Mouse (Mus musculus): Measurements from ENCODE around the gene Zmiz1. TPM values are rescaled to one million over a fixed set of nuclear protein-coding genes. Genes with fewer than 3 reads are reported as not detected.
A peak's percentile ranks its signal among the peaks of the same experiment; 100 is the strongest.

The Zmiz1 gene
- total and polyA plus RNA-seq, 3 experiments = 3.7 to 45.8 (median 11.1) TPM

GRCm38 (mm10) chr14:25459998-25460800 is 1.2 kb downstream of the Zmiz1 start (continued):
- TF ChIP-seq SIN3A (IDR thresholded peaks at IDR 0.05; ENCODE audit: low read length) (peak; percentile 65; the same call in 1 of the 2 replicates), CHD1 (IDR thresholded peaks at IDR 0.05; ENCODE audit: low read depth, low read length) (no peak; the same call in 1 of the 2 replicates), ETS1 (conservative IDR thresholded peaks at IDR 0.05; ENCODE audit: low read depth, low read length) (peak; percentile 54; the same call in 1 of the 2 replicates), ZNF384 (IDR thresholded peaks at IDR 0.05; ENCODE audit: low read depth, low read length) (no peak), EP300 (IDR thresholded peaks at IDR 0.05; ENCODE audit: low read length) (no peak), NELFE (IDR thresholded peaks at IDR 0.05; ENCODE audit: low read depth, low read length) (peak; percentile 33; the same call in 1 of the 2 replicates), MXI1 (IDR thresholded peaks at IDR 0.05; ENCODE audit: low read depth, low read length) (peak; percentile 78; the same call in 1 of the 2 replicates)

GRCm38 (mm10) chr14:25460801-25461675 is 2.1 kb downstream of the Zmiz1 start:
- Histone ChIP-seq H3K4me2 (ENCODE audit: insufficient read depth, low read depth, poor library complexity, severe bottlenecking) (peak overlapping the region; percentile 63), H3K9me3 (replicated peaks; ENCODE audit: low read length) (no peaks in the 10 kb centered on the region), H3K9ac (ENCODE audit: insufficient read depth, low read depth) (peak overlapping the region; percentile 84), H3K36me3 (replicated peaks in 1 of 2; ENCODE audit: control insufficient read depth in 1 of 2, insufficient read depth in 1 of 2, low read length in 1 of 2) (peaks cover 0 to 5% of the 10 kb centered on the region in 2 experiments), H3K27ac (ENCODE audit: insufficient read depth, low read depth) (peak overlapping the region; percentile 84; the same call in 1 of the 2 replicates), H3K4me3 (replicated peaks in 1 of 3; ENCODE audit: low read depth in 2 of 3, low read length in 2 of 3, poor library complexity in 1 of 3) (peak overlapping the region; percentile 74 to 97 (median 82)), H3K79me2 (replicated peaks; ENCODE audit: control insufficient read depth, extremely low read depth, insufficient read depth, poor library complexity, severe bottlenecking) (peaks cover 56% of the 10 kb centered on the region), H3K4me1 (ENCODE audit: control insufficient read depth in 1 of 2, insufficient read depth in 2 of 2) (peaks cover 16 to 59% of the 10 kb centered on the region in 2 experiments), H3K27me3 (replicated peaks) (peaks cover 11% of the 10 kb centered on the region)
- TF ChIP-seq POLR2A (IDR thresholded peaks at IDR 0.05; ENCODE audit: low read depth, low read length) (no peak), MAFK (IDR thresholded peaks at IDR 0.05; ENCODE audit: insufficient replicate concordance, low read length) (no peak), ZC3H11A (IDR thresholded peaks at IDR 0.05; ENCODE audit: low read depth, low read length) (no peak), SIN3A (IDR thresholded peaks at IDR 0.05; ENCODE audit: low read length) (no peak)
- dilution Hi-C loops (cut with MboI; ENCODE audit: extremely low pct_ligation_motif_present, extremely low pct_unique_long_range_greater_than_20kb, low sequenced_read_pairs) (no loop called here), in situ Hi-C loops (cut with MboI; ENCODE audit: low pct_ligation_motif_present, low pct_unique_long_range_greater_than_20kb, low sequenced_read_pairs) (loop anchor here (10.0 to 25.0 kb wide), 2 partner anchors 104 to 974 kb away; partner anchors contain the start of genes Polr3a and Rps24)
- DNase-seq (ENCODE audit: extremely low read depth) = no peak

- Histone ChIP-seq H3K9ac (ENCODE audit: insufficient read depth, low read depth) (no peak overlapping the region; the same call in 1 of the 2 replicates), H3K36me3 (replicated peaks in 1 of 2; ENCODE audit: control insufficient read depth in 1 of 2, insufficient read depth in 1 of 2, low read length in 1 of 2) (peaks cover 0 to 5% of the 10 kb centered on the region in 2 experiments), H3K4me3 (replicated peaks in 1 of 3; ENCODE audit: low read depth in 2 of 3, low read length in 2 of 3, poor library complexity in 1 of 3) (peak overlapping the region in 1 of 3 experiments; percentile 97), H3K79me2 (replicated peaks; ENCODE audit: control insufficient read depth, extremely low read depth, insufficient read depth, poor library complexity, severe bottlenecking) (peaks cover 63% of the 10 kb centered on the region), H3K4me2 (ENCODE audit: insufficient read depth, low read depth, poor library complexity, severe bottlenecking) (peak overlapping the region; percentile 63), H3K9me3 (replicated peaks; ENCODE audit: low read length) (no peaks in the 10 kb centered on the region), H3K27me3 (replicated peaks) (peaks cover 4% of the 10 kb centered on the region), H3K4me1 (ENCODE audit: control insufficient read depth in 1 of 2, insufficient read depth in 2 of 2) (peaks cover 16 to 60% of the 10 kb centered on the region in 2 experiments), H3K27ac (ENCODE audit: insufficient read depth, low read depth) (no peak overlapping the region)
- dilution Hi-C loops (cut with MboI; ENCODE audit: extremely low pct_ligation_motif_present, extremely low pct_unique_long_range_greater_than_20kb, low sequenced_read_pairs) = no loop called here
- no peak for DNase-seq (ENCODE audit: extremely low read depth)
- in situ Hi-C loops (cut with MboI; ENCODE audit: low pct_ligation_motif_present, low pct_unique_long_range_greater_than_20kb, low sequenced_read_pairs) = loop anchor here (10.0 to 25.0 kb wide), 2 partner anchors 103 to 975 kb away; partner anchors contain the start of genes Polr3a and Rps24
- TF ChIP-seq POLR2AphosphoS2 (IDR thresholded peaks at IDR 0.05; ENCODE audit: low read depth, low read length) = no peak
- no peak for TF ChIP-seq ZMIZ1 (IDR thresholded peaks at IDR 0.05; ENCODE audit: low read depth, low read length)
- TF ChIP-seq NRF1 (IDR thresholded peaks at IDR 0.05; ENCODE audit: low read depth, low read length) = no peak
- TF ChIP-seq MAZ (IDR thresholded peaks at IDR 0.05; ENCODE audit: low read depth, low read length) = no peak
- TF ChIP-seq MEF2A (IDR thresholded peaks at IDR 0.05; ENCODE audit: borderline replicate concordance, low read depth, low read length) = no peak
Observed at GRCm38 (mm10) chr14:25461676-25462385, 2.8 kb downstream of the Zmiz1 start.

Measured in CH12.LX (cell line).